Mouse (Mus musculus) E14TG2a.4 (cell line): Measurements from ENCODE around the gene Bhmt2.

Experiments used
- CTCF ChIP-seq: conservative IDR thresholded peaks from 2 replicates; pipeline ENCODE4 v1.5.1; 2014; ENCODE audit warnings: low read length
- NANOG ChIP-seq: IDR thresholded peaks from 2 replicates; pipeline ENCODE4 v1.6.1; 2014; ENCODE audit warnings: borderline replicate concordance, low read length, mixed read lengths

DNA sequence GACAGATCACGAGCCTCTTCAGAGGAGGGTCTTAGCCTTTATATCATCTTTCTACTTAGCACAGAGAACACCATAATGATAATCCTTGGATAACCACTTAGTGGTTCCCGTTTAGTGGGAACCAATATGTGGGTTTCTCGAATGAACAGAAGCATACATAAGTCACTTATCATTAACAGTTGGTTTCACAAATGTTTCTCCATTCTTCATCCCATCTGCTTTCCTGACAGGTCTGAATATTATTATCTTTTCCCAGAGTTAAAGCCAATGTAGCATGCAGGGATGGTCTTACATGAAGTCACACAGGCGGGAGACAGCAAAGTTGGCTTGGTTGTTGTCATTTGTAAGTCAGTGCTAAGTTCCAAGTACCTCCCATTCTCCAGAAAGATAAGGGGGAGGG, 6.5 kb downstream of the Bhmt2 start:
- no peak for TF ChIP-seq CTCF
- TF ChIP-seq NANOG = no peak
